Mouse (Mus musculus) retina, postnatal 7 days (tissue): ENCODE results near the gene Rps6ka4.

ENCODE experiments used
- DNase-seq: peaks from one replicate; pipeline ENCODE4 v3.0.0-alpha.2; 2012; ENCODE audit warnings: low read depth, low spot score

Rps6ka4 gene

DNA sequence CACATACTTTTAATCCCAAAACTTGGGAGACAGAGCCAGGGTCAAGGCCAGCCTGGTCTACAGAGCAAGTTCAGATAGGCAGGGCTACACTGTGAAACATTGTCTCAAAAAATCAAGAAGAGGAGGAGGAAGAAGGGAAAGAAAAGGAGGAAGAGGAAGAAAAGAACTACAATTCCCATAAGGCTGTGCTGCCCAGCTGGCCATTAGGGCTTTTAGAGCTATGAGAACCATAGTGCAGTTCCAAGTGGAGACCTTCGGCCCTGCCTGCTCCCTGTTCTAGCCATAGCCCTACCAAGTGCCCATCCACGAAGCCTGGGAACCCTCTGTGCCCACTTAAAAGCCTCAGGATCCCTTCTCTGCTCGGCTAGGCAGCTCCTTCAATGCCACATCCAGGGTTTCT is 11.1 kb upstream of the Rps6ka4 start:
- DNase-seq: no peak

DNA sequence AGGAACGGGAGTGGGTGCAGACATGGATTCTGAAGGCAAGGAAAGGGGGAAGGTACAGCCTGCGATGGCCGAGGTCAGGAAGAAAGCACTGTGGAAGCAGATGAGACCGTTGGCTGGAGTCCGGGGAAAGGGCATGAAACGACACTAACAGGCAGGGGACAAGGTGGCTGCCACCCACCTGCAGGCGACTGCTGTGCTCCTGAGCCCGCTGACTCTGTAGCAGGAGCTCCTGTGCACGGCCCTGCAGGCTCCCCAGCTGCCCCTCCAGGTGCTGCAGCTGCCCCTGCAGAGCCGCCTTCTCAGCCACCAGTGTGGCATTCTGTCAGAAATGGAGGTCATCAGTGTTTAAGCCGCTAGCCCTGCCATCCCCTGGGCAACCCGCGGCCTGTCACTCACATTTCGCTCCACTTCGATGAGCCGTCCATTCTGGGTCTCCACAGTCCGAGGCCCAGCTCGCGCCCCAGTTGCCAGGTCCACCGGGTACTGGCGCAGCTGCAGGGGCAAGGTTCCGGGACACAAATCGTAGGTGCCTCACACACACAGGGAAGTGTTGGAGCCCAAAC is 9.2 kb upstream of the Rps6ka4 start:
- no peak for DNase-seq

DNA sequence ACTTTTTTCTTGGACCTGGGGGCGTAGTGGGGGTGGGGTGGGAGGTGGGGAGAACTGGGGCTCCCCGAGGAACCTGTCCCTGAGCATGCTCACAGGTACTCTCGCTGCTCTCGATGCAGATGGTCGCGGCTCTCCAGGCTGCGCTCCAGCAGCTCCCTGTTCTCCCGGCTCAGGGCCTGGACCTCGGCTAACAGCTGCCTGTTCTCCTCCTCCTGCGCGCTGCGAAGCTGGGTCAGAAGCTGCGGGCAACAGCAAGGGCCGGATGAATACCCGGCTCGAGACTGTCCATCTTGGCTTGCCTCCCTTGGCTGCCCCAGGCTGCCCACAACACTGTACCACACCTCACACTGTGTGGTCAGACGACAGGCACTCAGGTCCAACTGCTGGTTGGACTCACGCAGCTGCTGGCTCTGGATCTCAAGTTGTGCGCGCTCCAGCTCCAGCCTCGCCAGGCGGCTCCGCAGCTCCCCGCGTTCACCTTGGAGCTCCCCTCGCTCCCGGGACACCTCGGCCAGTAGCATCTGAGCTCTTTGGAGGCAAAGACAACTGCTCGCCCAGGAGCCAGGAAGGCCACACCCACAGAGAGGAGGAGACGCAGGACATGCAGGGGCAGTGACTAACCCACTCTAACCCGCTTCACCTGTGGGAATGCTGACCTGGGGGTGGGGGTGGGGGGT is 7.5 kb upstream of the Rps6ka4 start:
- DNase-seq: no peak

GRCm38 (mm10) chr19:6846050-6846449 is 5.6 kb upstream of the Rps6ka4 start:
- DNase-seq: no peak

- DNase-seq: no peak
Measured at GRCm38 (mm10) chr19:6842353-6842752, 1.9 kb upstream of the Rps6ka4 start.

GRCm38 (mm10) chr19:6841292-6841597 is 809 bp upstream of the Rps6ka4 start:
- no peak for DNase-seq

DNA sequence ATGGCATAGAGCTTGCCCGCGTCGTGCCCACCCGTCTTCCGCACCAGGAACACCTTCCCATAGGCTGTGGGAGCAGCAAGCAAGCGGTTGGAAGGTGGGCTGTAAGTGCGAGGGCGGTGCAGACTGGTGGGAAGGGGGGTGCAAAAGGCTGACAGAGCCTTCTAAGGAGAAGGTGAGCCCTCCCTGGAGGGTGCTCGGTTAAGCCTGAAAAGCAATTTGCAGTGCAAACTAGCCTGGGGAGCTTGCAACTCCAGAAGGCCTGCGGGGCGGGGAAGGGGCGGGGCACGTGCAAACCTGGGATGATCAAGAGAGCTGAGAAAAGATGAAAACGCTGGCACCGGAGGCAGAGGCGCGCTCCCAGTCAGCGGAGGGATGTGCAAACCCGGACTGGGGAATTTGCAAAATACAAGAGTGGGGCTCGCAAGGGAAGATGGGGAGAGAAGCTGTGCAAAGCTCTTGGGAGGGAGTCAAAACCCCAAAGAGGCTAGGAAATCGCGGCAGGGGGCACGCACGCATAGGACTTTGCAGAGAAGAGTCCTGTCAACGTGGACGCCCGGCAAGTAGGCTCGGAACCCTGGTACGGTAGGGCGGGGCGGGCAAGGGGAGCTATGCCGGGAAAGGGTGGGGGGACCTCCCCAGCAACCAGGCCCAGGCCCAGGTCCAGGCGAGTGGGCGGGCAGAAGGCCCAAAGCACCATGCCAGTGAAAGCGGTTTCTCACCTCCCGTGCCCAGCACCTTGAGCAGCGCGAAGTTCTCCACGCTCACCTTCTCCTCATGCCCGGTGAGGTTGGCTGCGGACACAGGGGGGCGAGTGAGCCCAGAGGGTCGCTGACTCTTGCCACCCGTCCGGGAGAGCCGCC is 591 bp downstream of the Rps6ka4 start:
- DNase-seq: no peak

DNA sequence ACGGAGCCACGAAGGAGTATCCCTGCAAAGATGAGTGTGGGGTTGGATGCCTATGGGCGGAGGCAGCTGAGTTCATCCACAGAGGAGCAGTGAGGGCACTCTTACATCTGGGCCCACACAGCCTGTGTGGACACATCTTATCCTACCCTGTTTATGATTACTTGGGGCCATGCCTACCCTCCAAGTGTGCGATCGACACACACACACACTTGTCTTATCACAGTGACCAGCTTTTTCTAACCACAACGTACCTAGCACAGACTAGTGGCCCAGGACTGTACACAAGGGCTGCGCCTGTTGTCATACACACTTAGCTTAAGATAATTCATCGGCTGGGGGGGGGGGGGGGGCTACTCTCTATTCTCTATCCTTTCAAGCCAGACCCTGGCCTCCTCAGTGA is 8.1 kb downstream of the Rps6ka4 start:
- no peak for DNase-seq

DNA sequence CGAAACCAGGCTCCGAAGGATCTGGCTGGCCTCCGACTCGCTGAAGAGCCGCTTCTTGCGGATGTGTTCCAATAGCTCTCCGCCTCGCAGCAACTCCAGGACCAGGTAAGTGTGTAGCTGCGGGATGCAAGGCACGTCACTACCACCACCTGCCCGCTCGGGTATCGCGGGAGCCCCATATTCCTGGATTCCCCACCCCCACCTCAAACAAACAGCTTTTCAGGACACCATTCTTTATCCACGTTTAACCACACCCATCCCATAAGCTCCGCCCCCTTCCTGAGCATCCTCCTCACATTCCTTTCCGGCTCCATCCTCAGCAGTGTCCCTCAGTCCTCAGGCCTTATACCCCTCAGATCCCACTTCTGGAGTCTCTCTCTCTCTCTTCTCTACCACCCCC is 9.1 kb downstream of the Rps6ka4 start:
- no peak for DNase-seq

- no peak for DNase-seq
Measured at GRCm38 (mm10) chr19:6830556-6831316, 9.7 kb downstream of the Rps6ka4 start.

- DNase-seq: no peak
Measured at GRCm38 (mm10) chr19:6829870-6830555, 10.4 kb downstream of the Rps6ka4 start.

DNA sequence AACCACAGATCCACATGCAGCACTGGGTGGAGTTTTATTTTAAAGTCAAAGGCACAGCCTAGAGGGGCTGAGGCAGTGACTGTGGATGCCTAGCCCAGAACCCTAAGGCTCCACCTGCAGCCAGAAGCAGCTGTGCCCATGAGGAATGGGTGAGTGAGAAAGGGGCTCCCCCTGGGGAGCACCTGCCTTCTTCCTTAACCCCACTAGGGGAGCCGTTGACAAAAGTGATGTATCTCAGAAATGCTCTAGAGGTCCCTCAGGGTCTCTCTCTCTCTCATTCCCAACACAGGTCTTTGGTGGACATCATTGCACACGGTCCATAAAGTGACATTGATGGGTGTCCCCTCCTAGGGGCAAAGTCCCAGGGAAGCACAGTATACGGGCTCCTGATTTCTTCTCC is 11.4 kb downstream of the Rps6ka4 start:
- no peak for DNase-seq

- DNase-seq: no peak
Measured at GRCm38 (mm10) chr19:6826601-6827000, 13.8 kb downstream of the Rps6ka4 start.

- DNase-seq: no peak
Measured at GRCm38 (mm10) chr19:6825384-6825783, 15.1 kb downstream of the Rps6ka4 start.

- no peak for DNase-seq
Measured at GRCm38 (mm10) chr19:6820538-6821195, 19.8 kb downstream of the Rps6ka4 start.

DNA sequence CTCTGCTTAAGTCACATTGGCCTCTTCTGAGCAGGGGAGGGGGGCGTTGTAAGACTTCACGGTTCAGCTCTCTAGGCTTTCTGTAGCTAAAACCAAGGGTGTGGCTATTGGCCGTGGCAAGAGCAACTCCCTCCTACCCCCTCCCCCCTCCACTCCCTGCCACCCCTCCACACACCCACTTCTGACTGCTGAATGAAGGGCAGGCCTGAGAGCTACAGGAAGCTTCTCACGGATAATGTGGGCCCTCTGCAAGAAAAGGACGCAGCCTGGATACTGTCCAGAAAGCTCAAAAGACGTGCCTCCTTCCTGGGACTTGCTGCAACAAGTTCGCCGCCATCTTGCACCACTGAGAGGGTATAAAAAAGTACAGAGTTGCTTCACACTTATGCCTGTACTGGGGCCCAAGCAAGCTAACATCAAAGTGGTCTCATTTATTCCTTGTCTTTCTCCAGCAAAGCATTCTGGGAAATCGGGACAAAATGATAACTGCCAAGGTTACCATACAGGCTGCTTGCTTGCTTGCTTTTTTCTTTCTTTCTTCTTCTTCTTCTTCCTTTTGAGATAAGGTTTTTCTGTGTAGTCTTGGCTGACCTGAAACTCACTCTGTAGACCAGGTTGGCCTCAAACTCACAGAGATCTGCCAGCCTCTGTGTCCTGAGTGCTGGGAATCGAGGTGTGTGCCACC is 21.2 kb downstream of the Rps6ka4 start:
- DNase-seq: no peak

GRCm38 (mm10) chr19:6814958-6815357 is 25.5 kb downstream of the Rps6ka4 start:
- no peak for DNase-seq

GRCm38 (mm10) chr19:6814366-6814765 is 26.1 kb downstream of the Rps6ka4 start:
- DNase-seq: no peak
